Mouse (Mus musculus) CH12.LX (cell line): ENCODE measurements around the gene Knl1.

Experiments used
- CTCF ChIP-seq, 2 experiments: IDR thresholded peaks in 1 of 2; conservative IDR thresholded peaks in 1 of 2; 2 replicates each; pipeline ENCODE4 v1.5.1; 2011 to 2012; ENCODE audit warnings: low read depth in 2 of 2, low read length in 2 of 2, improper control_type of control experiment in 1 of 2, inconsistent platforms in 1 of 2, mild to moderate bottlenecking in 1 of 2, moderate library complexity in 1 of 2
- EP300 ChIP-seq: IDR thresholded peaks from 2 replicates; pipeline ENCODE4 v1.6.1; 2011; ENCODE audit warnings: low read length, improper control_type of control experiment
- HCFC1 ChIP-seq: IDR thresholded peaks from 2 replicates; pipeline ENCODE4 v1.6.1; 2012; ENCODE audit warnings: low read depth, mild to moderate bottlenecking, inconsistent platforms, low read length, improper control_type of control experiment
- KAT2A ChIP-seq: IDR thresholded peaks from 2 replicates; pipeline ENCODE4 v1.6.1; 2012; ENCODE audit warnings: low read length, improper control_type of control experiment, inconsistent platforms; ENCODE audit not compliant: insufficient replicate concordance
- TBP ChIP-seq: conservative IDR thresholded peaks from 2 replicates; pipeline ENCODE4 v1.6.1; 2011; ENCODE audit warnings: low read depth, low read length, improper control_type of control experiment
- TCF12 ChIP-seq: IDR thresholded peaks from 2 replicates; pipeline ENCODE4 v1.6.1; 2014; ENCODE audit warnings: low read depth, mild to moderate bottlenecking, inconsistent platforms, low read length, improper control_type of control experiment
- USF1 ChIP-seq: IDR thresholded peaks from 2 replicates; pipeline ENCODE4 v1.6.1; 2014; ENCODE audit warnings: low read depth, mild to moderate bottlenecking, inconsistent platforms, low read length, improper control_type of control experiment
- USF2 ChIP-seq: conservative IDR thresholded peaks from 2 replicates; pipeline ENCODE4 v1.6.1; 2011; ENCODE audit warnings: low read depth, low read length, improper control_type of control experiment

- TF ChIP-seq CTCF (conservative IDR thresholded peaks at IDR 0.05 in 1 of 2, IDR thresholded peaks at IDR 0.05 in 1 of 2; ENCODE audit: low read depth in 2 of 2, low read length in 2 of 2), result no peak
- peak; percentile 26; the same call in 1 of the 2 replicates for TF ChIP-seq TCF12
- TF ChIP-seq EP300, result no peak
- TF ChIP-seq HCFC1, result no peak
- no peak for TF ChIP-seq TBP
- no peak for TF ChIP-seq USF1
- TF ChIP-seq USF2, result no peak
- TF ChIP-seq KAT2A, result no peak
Observed at GRCm38 (mm10) chr2:119028941-119029551, 17.9 kb upstream of the Knl1 start, which contains the start of gene Ccdc32.
